Mouse (Mus musculus): ENCODE measurements around the gene Stat4.

- TF ChIP-seq POLR2A (IDR thresholded peaks at IDR 0.05; ENCODE audit: insufficient read length, low read depth) (no peak), SRF (IDR thresholded peaks at IDR 0.05; ENCODE audit: control insufficient read depth, insufficient read length, low read depth) (no peak), TCF12 (IDR thresholded peaks at IDR 0.05; ENCODE audit: insufficient read depth, poor library complexity, severe bottlenecking) (no peak)
Measured at GRCm38 (mm10) chr1:52066276-52066675, 79.3 kb downstream of the Stat4 start.

All from myocyte (in vitro differentiated cells).